Mouse (Mus musculus) CH12.LX (cell line): ENCODE results near the gene Rwdd2a. TPM values are rescaled to one million over a fixed set of nuclear protein-coding genes. Genes with fewer than 3 reads are reported as not detected.

Experiments
- DNase-seq: peaks from one replicate; pipeline ENCODE4 v3.0.0-alpha.2; 2013; ENCODE audit errors: extremely low read depth
- H3K27ac ChIP-seq: 2 replicates; pipeline ENCODE4 v1.5.1; 2012; ENCODE audit warnings: low read depth, mild to moderate bottlenecking, control low read depth, moderate library complexity; ENCODE audit not compliant: insufficient read depth
- H3K27me3 ChIP-seq: replicated peaks from 2 replicates; pipeline ENCODE3; 2012; ENCODE audit warnings: inconsistent platforms
- H3K36me3 ChIP-seq, 2 experiments: replicated peaks in 1 of 2; 2 replicates each; pipeline versions ENCODE3 to v1.6.1; 2012; ENCODE audit warnings: inconsistent platforms in 1 of 2, low read length in 1 of 2, mild to moderate bottlenecking in 1 of 2, mixed read lengths in 1 of 2, moderate library complexity in 1 of 2; ENCODE audit not compliant: control insufficient read depth in 1 of 2, insufficient read depth in 1 of 2
- H3K4me1 ChIP-seq, 2 experiments: 2 replicates each; pipeline ENCODE4 v1.6.1; 2012; ENCODE audit warnings: inconsistent platforms in 1 of 2, moderate library complexity in 1 of 2; ENCODE audit not compliant: insufficient read depth in 2 of 2, control insufficient read depth in 1 of 2
- H3K4me2 ChIP-seq: 2 replicates; pipeline ENCODE4 v1.6.1; 2012; ENCODE audit warnings: low read depth, mild to moderate bottlenecking, control low read depth; ENCODE audit not compliant: poor library complexity, insufficient read depth, severe bottlenecking
- H3K4me3 ChIP-seq, 3 experiments: fragments of 150-350 bp in 1 of 3; sonication (generic) in 1 of 3; replicated peaks in 1 of 3; 2 replicates each; pipeline versions ENCODE3 to v1.5.1; 2011 to 2012; ENCODE audit warnings: low read depth in 2 of 3, low read length in 2 of 3, mild to moderate bottlenecking in 2 of 3, moderate library complexity in 2 of 3, control low read depth in 1 of 3, improper control_type of control experiment in 1 of 3, inconsistent platforms in 1 of 3, mixed read lengths in 1 of 3; ENCODE audit not compliant: poor library complexity in 1 of 3
- H3K79me2 ChIP-seq: replicated peaks from 2 replicates; pipeline ENCODE4 v1.6.1; 2012; ENCODE audit warnings: mild to moderate bottlenecking, moderate library complexity; ENCODE audit not compliant: control insufficient read depth, poor library complexity, insufficient read depth, severe bottlenecking; ENCODE audit errors: extremely low read depth
- H3K9ac ChIP-seq: 2 replicates; pipeline ENCODE4 v1.6.1; 2012; ENCODE audit warnings: low read depth, mild to moderate bottlenecking, control low read depth, moderate library complexity; ENCODE audit not compliant: insufficient read depth
- H3K9me3 ChIP-seq: replicated peaks from 2 replicates; pipeline ENCODE3; 2012; ENCODE audit warnings: low read length, inconsistent platforms, mixed read lengths
- CHD2 ChIP-seq: IDR thresholded peaks from 2 replicates; pipeline ENCODE4 v1.6.1; 2011; ENCODE audit warnings: low read length, improper control_type of control experiment
- ETS1 ChIP-seq: conservative IDR thresholded peaks from 2 replicates; pipeline ENCODE4 v1.6.1; 2012; ENCODE audit warnings: low read depth, mild to moderate bottlenecking, inconsistent platforms, low read length, improper control_type of control experiment, moderate library complexity
- JUN ChIP-seq: IDR thresholded peaks from 2 replicates; pipeline ENCODE4 v1.6.1; 2011; ENCODE audit warnings: low read depth, mild to moderate bottlenecking, low read length, improper control_type of control experiment, moderate library complexity; ENCODE audit not compliant: insufficient read depth
- KAT2A ChIP-seq: IDR thresholded peaks from 2 replicates; pipeline ENCODE4 v1.6.1; 2012; ENCODE audit warnings: low read length, improper control_type of control experiment, inconsistent platforms; ENCODE audit not compliant: insufficient replicate concordance
- MAFK ChIP-seq: IDR thresholded peaks from 2 replicates; pipeline ENCODE4 v1.6.1; 2011; ENCODE audit warnings: low read length, improper control_type of control experiment; ENCODE audit not compliant: insufficient replicate concordance
- PAX5 ChIP-seq: IDR thresholded peaks from 2 replicates; pipeline ENCODE4 v1.6.1; 2012; ENCODE audit warnings: low read length, inconsistent platforms, mixed read lengths
- POLR2AphosphoS2 ChIP-seq: IDR thresholded peaks from 2 replicates; pipeline ENCODE4 v1.6.1; 2011; ENCODE audit warnings: low read depth, low read length, improper control_type of control experiment
- TCF12 ChIP-seq: IDR thresholded peaks from 2 replicates; pipeline ENCODE4 v1.6.1; 2014; ENCODE audit warnings: low read depth, mild to moderate bottlenecking, inconsistent platforms, low read length, improper control_type of control experiment
- UBTF ChIP-seq: IDR thresholded peaks from 2 replicates; pipeline ENCODE4 v1.6.1; 2012; ENCODE audit warnings: low read depth, mild to moderate bottlenecking, inconsistent platforms, low read length, improper control_type of control experiment, moderate library complexity
- ZC3H11A ChIP-seq: IDR thresholded peaks from 2 replicates; pipeline ENCODE4 v1.6.1; 2012; ENCODE audit warnings: low read depth, mild to moderate bottlenecking, inconsistent platforms, low read length, improper control_type of control experiment
- ZMIZ1 ChIP-seq: IDR thresholded peaks from 2 replicates; pipeline ENCODE4 v1.6.1; 2012; ENCODE audit warnings: low read depth, mild to moderate bottlenecking, inconsistent platforms, low read length, improper control_type of control experiment
- ZNF384 ChIP-seq: IDR thresholded peaks from 2 replicates; pipeline ENCODE4 v1.6.1; 2012; ENCODE audit warnings: low read depth, low read length, improper control_type of control experiment, inconsistent platforms
- dilution Hi-C: fragments of 300-500 bp; cut with MboI; formaldehyde crosslinking; loops from 2 replicates; pipeline ENCODE4 v1.14.3; 2020; ENCODE audit warnings: low sequenced_read_pairs; ENCODE audit not compliant: extremely low pct_unique_long_range_greater_than_20kb, extremely low pct_ligation_motif_present
- in situ Hi-C: fragments of 300-500 bp; cut with MboI; formaldehyde crosslinking; loops from 3 replicates; pipeline ENCODE4 v1.14.3; 2019; ENCODE audit warnings: low sequenced_read_pairs, low pct_ligation_motif_present, low pct_unique_long_range_greater_than_20kb, mixed read lengths
- polyA plus RNA-seq: library from polyadenylated mRNA; unstranded; fragments of >175 nt; gene quantifications from 2 replicates; pipeline ENCODE4 v1.2.1, GENCODE M21; 2012; ENCODE audit warnings: low read depth; ENCODE audit not compliant: insufficient read length
- total RNA-seq, 2 experiments: library from RNA; depleted of rRNA; stranded (reverse); fragments of 300-350 nt in 1 of 2; fragments of >200 nt in 1 of 2; gene quantifications; 2 replicates each; pipeline ENCODE4 v1.2.3; 2012 to 2014

Gene Rwdd2a
- total and polyA plus RNA-seq, 3 experiments = 1.7 to 2.9 (median 2.1) TPM

- Histone ChIP-seq H3K4me2 (no peak overlapping the region), H3K36me3 (peaks cover 67 to 94% of the 10 kb centered on the region in 2 experiments), H3K4me3 (no peak overlapping the region), H3K9me3 (no peaks in the 10 kb centered on the region), H3K79me2 (no peaks in the 10 kb centered on the region), H3K27me3 (no peaks in the 10 kb centered on the region), H3K27ac (no peak overlapping the region), H3K4me1 (no peaks in the 10 kb centered on the region), H3K9ac (no peak overlapping the region)
- dilution Hi-C loops = no loop called here
- in situ Hi-C loops = loop anchor here (25.0 kb wide), 1 partner anchor 823 kb away; the partner anchor contains the start of gene Ibtk
- TF ChIP-seq UBTF (no peak), PAX5 (no peak)
- no peak for DNase-seq
Observed at GRCm38 (mm10) chr9:86560543-86560942, 11.2 kb upstream of the Rwdd2a start.

- DNase-seq = no peak
- TF ChIP-seq TCF12 (no peak), ZNF384 (no peak), POLR2AphosphoS2 (no peak), ZMIZ1 (no peak), CHD2 (no peak), ETS1 (no peak)
- in situ Hi-C loops (loop anchor here (25.0 kb wide), 1 partner anchor 832 kb away; the partner anchor contains the start of gene Ibtk), dilution Hi-C loops (no loop called here)
- Histone ChIP-seq H3K4me2 (no peak overlapping the region), H3K27ac (no peak overlapping the region), H3K79me2 (peaks cover 9% of the 10 kb centered on the region), H3K9me3 (no peaks in the 10 kb centered on the region), H3K27me3 (no peaks in the 10 kb centered on the region), H3K9ac (no peak overlapping the region), H3K4me1 (peaks cover 0 to 26% of the 10 kb centered on the region in 2 experiments; a peak in 2 of 4 replicates), H3K36me3 (peaks cover 32 to 68% of the 10 kb centered on the region in 2 experiments), H3K4me3 (no peak overlapping the region)
Observed at GRCm38 (mm10) chr9:86569314-86569910, 2.4 kb upstream of the Rwdd2a start.

- H3K4me1 ChIP-seq = peaks cover 0 to 26% of the 10 kb centered on the region in 2 experiments; a peak in 2 of 4 replicates
- H3K9ac ChIP-seq = peak overlapping the region; percentile 39
- DNase-seq = no peak
- H3K36me3 ChIP-seq = peaks cover 22 to 58% of the 10 kb centered on the region in 2 experiments
- no peaks in the 10 kb centered on the region for H3K27me3 ChIP-seq
- dilution Hi-C loops (no loop called here), in situ Hi-C loops (loop anchor here (10.0 to 25.0 kb wide), 2 partner anchors 106 to 833 kb away; partner anchors contain the start of genes Dop1a, Ibtk and Ube2cbp)
- H3K79me2 ChIP-seq = peaks cover 9% of the 10 kb centered on the region
- H3K4me2 ChIP-seq = peak overlapping the region; percentile 60
- H3K4me3 ChIP-seq = peak overlapping the region; percentile 84 to 93 (median 87)
- no peaks in the 10 kb centered on the region for H3K9me3 ChIP-seq
- TF ChIP-seq POLR2AphosphoS2 (no peak), JUN (no peak), CHD2 (no peak), UBTF (no peak), KAT2A (no peak), ZC3H11A (no peak), MAFK (no peak), TCF12 (no peak)
- no peak overlapping the region for H3K27ac ChIP-seq
Observed at GRCm38 (mm10) chr9:86570261-86570890, 1.4 kb upstream of the Rwdd2a start.
